In genomic region chr12:70420216-70420615, GRCm38 (mm10) we compare ENCODE assay signal across 23 mouse cellular contexts. TPM values are rescaled to one million over a fixed set of nuclear protein-coding genes. Genes with fewer than 3 reads are reported as not detected.
DNase-seq lines count a peak whose midpoint lies in the region; ATAC-seq and TF ChIP-seq lines count a peak whose summit lies in the region.
"Had no signal": no experiment of that assay in that cellular context is flagged by ENCODE, and none has a peak within 500 bp of the region (broad histone marks: within the 10 kb centered on the region; RNA-seq: fewer than 3 reads in every experiment).

No protein-coding gene starts in this region.

- H3K4me3 ChIP-seq in lung, postnatal 0 days (ENCODE audit: low read depth, low read length) = no peak overlapping the region
- H3K4me3 ChIP-seq: forebrain, embryonic 12.5 days; heart, embryonic 15.5 days; limb, embryonic 12.5 days; liver, embryonic 12.5 days; neural tube, embryonic 12.5 days had no signal

- peak; percentile 30 for DNase-seq in embryo, embryonic 11.5 days (ENCODE audit: low read depth, low spot score)
- DNase-seq in embryo, embryonic 11 days = no peak
- peak; percentile 16 for DNase-seq in kidney, postnatal 14 days
- DNase-seq in kidney, postnatal 10 days = no peak
- peak; percentile 6 for DNase-seq in lung, postnatal 0 days (ENCODE audit: low spot score)
- no peak for DNase-seq in lung, postnatal 4 days
- peak; percentile 56 for DNase-seq in mesoderm, embryonic 11.5 days (ENCODE audit: low read depth, low spot score)
- DNase-seq in right cerebral cortex, postnatal 14 days = no peak
- DNase-seq: adrenal gland, postnatal 25 days; B cell, adult 2 months; cerebellum, adult 8-10 months; gastrocnemius, postnatal 25 days; kidney, adult 2 months; right cerebral cortex, adult 18-20 months; thymus, postnatal 36 days had no signal

- H3K9ac ChIP-seq in lung, postnatal 0 days (replicated peaks; ENCODE audit: low read depth) = no peak overlapping the region
- H3K9ac ChIP-seq: forebrain, embryonic 12.5 days; heart, embryonic 15.5 days; limb, embryonic 12.5 days; liver, embryonic 12.5 days; neural tube, embryonic 12.5 days had no signal

- peaks cover 4% of the 10 kb centered on the region; the same call in 1 of the 2 replicates for H3K4me1 ChIP-seq in lung, postnatal 0 days (ENCODE audit: insufficient read depth, low read depth, low read length)
- H3K4me1 ChIP-seq: limb, embryonic 12.5 days; liver, embryonic 12.5 days had no signal

- H3K9me3 ChIP-seq in lung, postnatal 0 days (ENCODE audit: low read length) = no peaks in the 10 kb centered on the region
- H3K9me3 ChIP-seq: forebrain, embryonic 12.5 days; heart, embryonic 15.5 days; liver, embryonic 12.5 days had no signal

- H3K27ac ChIP-seq in lung, postnatal 0 days (ENCODE audit: low read length) = no peak overlapping the region
- H3K27ac ChIP-seq: forebrain, embryonic 12.5 days; heart, embryonic 15.5 days; limb, embryonic 12.5 days; liver, embryonic 12.5 days; macrophage; neural tube, embryonic 12.5 days had no signal

- H3K27me3 ChIP-seq in lung, postnatal 0 days (replicated peaks; ENCODE audit: insufficient read depth, low read length) = no peaks in the 10 kb centered on the region
- H3K27me3 ChIP-seq: forebrain, embryonic 12.5 days; heart, embryonic 15.5 days; limb, embryonic 12.5 days; liver, embryonic 12.5 days; neural tube, embryonic 12.5 days had no signal

- TF ChIP-seq CTCF in lung, postnatal 0 days (IDR thresholded peaks at IDR 0.05) = no peak

- peak; percentile 32; the same call in 1 of the 2 replicates for TF ChIP-seq EP300 in lung, postnatal 0 days (IDR thresholded peaks at IDR 0.05)

- H3K36me3 ChIP-seq in lung, postnatal 0 days (ENCODE audit: insufficient read depth, low read length) = no peaks in the 10 kb centered on the region
- H3K36me3 ChIP-seq: forebrain, embryonic 12.5 days; heart, embryonic 15.5 days; limb, embryonic 12.5 days; liver, embryonic 12.5 days; neural tube, embryonic 12.5 days had no signal

- WGBS in lung, postnatal 0 days = 63% methylated on average over 1 of the region's 1 CpGs

- H3K4me2 ChIP-seq in lung, postnatal 0 days (replicated peaks; ENCODE audit: low read depth, low read length) = no peak overlapping the region
- H3K4me2 ChIP-seq: forebrain, embryonic 12.5 days; heart, embryonic 15.5 days; limb, embryonic 12.5 days; liver, embryonic 12.5 days; midbrain, embryonic 11.5 days; neural tube, embryonic 12.5 days had no signal

- ATAC-seq in lung, postnatal 0 days = no peak
- ATAC-seq: inflammation-experienced regulatory T-cells, adult 6 months; liver, embryonic 12.5 days had no signal

RNA-seq across cellular contexts. Expression of gene Tmx1, which starts 32.7 kb away (rescaled TPM):
- 76.1 and 83.7 TPM in 2 replicates for polyA plus RNA-seq in lung, postnatal 0 days (2015; fragmentation: Nextera tagmentation; extraction: Ambion mirVana)

Comparison
In these comparisons a context has a peak if more than half of its experiments do, and no peak if none do; other contexts are left out.
1. DNase-seq: peak in embryo, embryonic 11.5 days (single experiment), kidney, postnatal 14 days (single experiment), lung, postnatal 0 days (single experiment) and mesoderm, embryonic 11.5 days (single experiment); none in embryo, embryonic 11 days (single experiment), kidney, postnatal 10 days (single experiment), lung, postnatal 4 days (0 of 2) and right cerebral cortex, postnatal 14 days (single experiment).